Mouse (Mus musculus) neural tube, embryonic 11.5 days (tissue): ENCODE measurements around the gene 2610528J11Rik. TPM values are rescaled to one million over a fixed set of nuclear protein-coding genes. Genes with fewer than 3 reads are reported as not detected.
A peak's percentile ranks its signal among the peaks of the same experiment; 100 is the strongest.
"Not testable (repeated sequence)": the region's sequence is repeated elsewhere in the genome, so short reads cannot be mapped to it uniquely, and the experiment has no call there.

Experiments used
- ATAC-seq: fragments of 200-750 bp; cut with Nextera tagmentation; 2 replicates; pipeline ENCODE4 v1.8.0; 2017; ENCODE audit warnings: moderate number of reproducible peaks, mild to moderate bottlenecking, moderate TSS enrichment, moderate library complexity; ENCODE audit not compliant: insufficient read depth, low FRiP score, low TSS enrichment
- DNase-seq: peaks from one replicate; pipeline ENCODE4 v3.0.0-alpha.2; 2015; ENCODE audit warnings: low spot score
- H3K27ac ChIP-seq: fragments of 300-500 bp; sonication (generic); 2 replicates; pipeline ENCODE4 v1.5.1; 2014; ENCODE audit warnings: low read depth, mild to moderate bottlenecking, low read length
- H3K27me3 ChIP-seq: fragments of 300-500 bp; sonication (generic); 2 replicates; pipeline ENCODE4 v1.6.1; 2014; ENCODE audit warnings: mild to moderate bottlenecking, low read length, mixed read lengths; ENCODE audit not compliant: control insufficient read depth, insufficient read depth
- H3K36me3 ChIP-seq: fragments of 300-500 bp; sonication (generic); 2 replicates; pipeline ENCODE4 v1.6.1; 2014; ENCODE audit warnings: mild to moderate bottlenecking, low read length, moderate library complexity, mixed read lengths; ENCODE audit not compliant: control insufficient read depth, insufficient read depth
- H3K4me1 ChIP-seq: fragments of 300-500 bp; sonication (generic); 2 replicates; pipeline ENCODE4 v1.6.1; 2014; ENCODE audit warnings: low read length, mixed read lengths; ENCODE audit not compliant: control insufficient read depth, insufficient read depth
- H3K4me2 ChIP-seq: fragments of 300-500 bp; sonication (generic); 2 replicates; pipeline ENCODE4 v1.6.1; 2014; ENCODE audit warnings: low read depth, mild to moderate bottlenecking, moderate library complexity
- H3K4me3 ChIP-seq: fragments of 300-500 bp; sonication (generic); 2 replicates; pipeline ENCODE4 v1.5.1; 2014; ENCODE audit warnings: low read depth, low read length
- H3K9ac ChIP-seq: fragments of 300-500 bp; sonication (generic); 2 replicates; pipeline ENCODE4 v1.6.1; 2014; ENCODE audit warnings: mild to moderate bottlenecking, low read length
- H3K9me3 ChIP-seq: fragments of 300-500 bp; sonication (generic); 2 replicates; pipeline ENCODE4 v1.6.1; 2016; ENCODE audit warnings: low read length; ENCODE audit not compliant: control insufficient read depth
- WGBS: fragments of 180-500 bp; shearing (Covaris S2); extraction: QIAGEN DNeasy Blood & Tissue Kit; methylation state at CpG from one replicate; pipeline ENCODE4 v1.1.7; 2014; 5-methylcytosine and 5-hydroxymethylcytosine counted together
- polyA plus RNA-seq: library from polyadenylated mRNA; unstranded; fragments of >200 nt; fragmentation: Nextera tagmentation; extraction: Ambion mirVana; gene quantifications from 2 replicates; pipeline ENCODE4 v1.2.1, GENCODE M21; 2014

2610528J11Rik gene
- polyA plus RNA-seq = 0.43 and 0.74 TPM in 2 replicates

DNA sequence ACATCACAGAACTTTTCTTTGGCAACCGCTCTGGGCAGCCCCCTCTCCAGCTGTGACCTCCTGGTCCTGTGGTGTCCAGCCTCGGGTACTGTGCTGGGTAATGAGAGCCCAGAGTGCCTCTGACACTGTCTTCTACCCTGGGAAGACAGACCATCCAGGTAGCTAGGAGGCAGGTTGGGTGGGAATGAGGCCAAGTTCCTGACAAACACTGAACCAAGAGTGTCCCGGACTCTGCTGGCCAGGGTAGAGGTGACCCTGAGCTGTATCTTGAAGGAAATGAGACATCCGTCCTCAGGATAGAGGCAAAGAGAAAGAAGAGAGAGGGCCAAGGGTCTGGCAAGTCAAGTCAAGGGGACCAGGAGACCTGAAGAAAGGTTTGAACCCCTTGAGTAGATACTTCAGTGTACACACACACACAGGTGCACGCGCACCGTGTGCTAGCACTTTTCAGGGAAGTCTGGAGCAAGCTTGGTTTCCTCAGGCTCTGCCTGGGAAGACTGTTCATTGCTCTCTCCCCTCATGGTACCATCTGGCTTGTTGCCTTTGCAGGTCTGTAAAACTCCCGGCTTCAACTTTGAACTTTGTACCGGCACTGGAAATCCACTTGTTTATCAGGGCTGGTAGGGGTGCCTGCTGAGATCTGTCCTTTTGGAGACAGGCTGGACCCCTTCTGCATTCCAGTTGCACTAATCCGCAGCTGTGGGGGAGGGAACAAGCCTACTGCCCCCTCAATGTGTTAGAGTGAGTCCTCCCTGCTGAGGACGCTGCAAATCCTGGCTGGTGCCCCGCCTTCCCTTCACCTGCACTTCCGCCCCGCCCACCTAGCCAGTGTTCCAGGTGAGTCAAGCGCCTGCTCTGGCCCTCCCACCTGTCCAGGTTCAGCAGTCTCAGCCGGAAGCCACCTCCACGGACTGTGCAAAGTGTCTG is at the start of gene 2610528J11Rik:
Gene 2610528J11Rik, plus strand, starts transcription at position 592 of the 927 bp plus-strand sequence.
- Histone ChIP-seq H3K9me3 (no peaks in the 10 kb centered on the region), H3K4me3 (no peak within 1 kb of the TSS), H3K27me3 (no peaks in the 10 kb centered on the region), H3K36me3 (no peaks in the 10 kb centered on the region), H3K27ac (no peak within 1 kb of the TSS), H3K4me1 (no peaks in the 10 kb centered on the region), H3K4me2 (no peak within 1 kb of the TSS), H3K9ac (no peak within 1 kb of the TSS)
- DNase-seq = no peak
- WGBS = 40% methylated on average over 17 of the region's 17 CpGs
- no peak for ATAC-seq

DNA sequence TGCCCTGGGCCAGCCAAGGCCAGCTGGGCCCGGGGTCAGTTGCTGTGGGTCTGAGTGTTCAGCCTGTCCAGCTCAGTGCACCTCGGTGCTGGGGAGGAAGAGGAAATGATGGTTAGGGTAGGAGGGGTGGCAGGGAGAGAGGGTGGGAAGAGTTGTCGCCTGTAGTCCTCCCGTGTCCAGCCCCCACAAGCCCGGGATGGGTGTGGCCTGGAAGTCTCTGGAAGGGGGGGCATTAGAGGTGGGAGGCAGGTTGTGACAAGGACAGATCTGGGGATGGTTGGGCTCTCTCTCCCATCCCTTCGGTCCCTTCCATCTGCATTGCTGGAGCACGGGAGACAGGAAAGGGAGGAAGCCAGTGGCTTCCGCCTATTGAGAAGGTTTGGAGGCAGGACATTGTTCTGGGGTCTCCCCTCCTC is 37.1 kb upstream of the 2610528J11Rik start, which contains the start of gene Tie1:
Gene Tie1, minus strand, starts transcription at position 345 of the 416 bp plus-strand sequence.
- ATAC-seq (no peak), DNase-seq (peak; percentile 21)
- 84% methylated on average over 8 of the region's 8 CpGs for WGBS

DNA sequence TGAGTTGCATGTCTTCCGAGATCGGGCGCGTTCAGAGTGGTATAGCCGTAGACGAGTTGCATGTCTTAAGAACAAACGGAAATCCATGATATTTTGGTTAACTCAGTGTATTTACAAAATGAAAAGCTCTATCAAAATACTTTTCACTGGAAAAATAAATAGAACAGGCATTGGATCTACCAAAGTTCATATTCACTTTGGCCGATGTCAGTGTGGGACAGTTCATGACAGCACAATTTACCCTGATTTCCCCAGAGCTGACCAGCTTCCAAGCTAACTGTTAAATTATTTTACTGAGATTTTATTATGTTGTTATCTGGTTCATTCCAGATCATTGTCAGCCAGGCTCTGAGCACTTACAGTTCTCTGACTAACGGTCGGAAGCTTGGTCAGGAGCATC is 36.3 kb upstream of the 2610528J11Rik start:
- ATAC-seq (no peak), DNase-seq (no peak)
- Histone ChIP-seq H3K27me3 (no peaks in the 10 kb centered on the region), H3K4me1 (no peaks in the 10 kb centered on the region), H3K27ac (no peak overlapping the region), H3K9ac (no peak overlapping the region), H3K9me3 (no peaks in the 10 kb centered on the region), H3K36me3 (no peaks in the 10 kb centered on the region), H3K4me3 (no peak overlapping the region), H3K4me2 (no peak overlapping the region)
- 94% methylated on average over 10 of the region's 10 CpGs for WGBS

More for the DNA sequence above, 37.1 kb upstream of the 2610528J11Rik start, which contains the start of gene Tie1:
- H3K27me3 ChIP-seq = no peaks in the 10 kb centered on the region
- H3K4me2 ChIP-seq = no peak within 1 kb of the TSS
- no peaks in the 10 kb centered on the region for H3K9me3 ChIP-seq
- no peak within 1 kb of the TSS for H3K4me3 ChIP-seq
- H3K9ac ChIP-seq = no peak within 1 kb of the TSS
- H3K4me1 ChIP-seq = no peaks in the 10 kb centered on the region
- no peaks in the 10 kb centered on the region for H3K36me3 ChIP-seq
- H3K27ac ChIP-seq = no peak within 1 kb of the TSS

DNA sequence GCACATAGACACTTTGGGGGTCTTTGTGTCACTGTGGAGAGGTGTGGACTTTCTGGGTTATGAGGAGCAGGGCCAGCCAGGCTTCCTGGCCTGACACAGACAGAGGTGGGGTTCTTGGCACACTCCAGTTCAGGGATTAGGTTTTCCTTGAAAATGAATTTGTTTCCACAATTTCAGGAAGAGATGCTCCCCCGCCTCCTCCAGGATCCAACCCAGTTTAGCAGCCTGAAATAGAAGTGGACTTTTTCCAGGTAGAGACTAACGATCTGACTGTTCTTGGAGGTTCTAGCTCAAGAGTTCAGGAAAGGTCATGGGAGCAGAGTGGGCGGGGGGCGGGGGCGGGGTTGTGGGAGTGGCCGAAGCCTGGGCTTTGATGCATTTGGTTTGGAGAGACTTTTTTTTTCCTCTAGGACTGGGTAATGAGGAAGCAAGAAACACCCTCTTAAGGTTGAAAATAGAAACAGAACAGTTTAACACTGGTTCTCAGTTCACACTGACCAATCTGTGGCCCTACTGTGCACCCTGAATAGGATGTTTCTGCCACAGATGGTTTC is 26.6 kb upstream of the 2610528J11Rik start:
- no peak overlapping the region for H3K4me2 ChIP-seq
- no peaks in the 10 kb centered on the region for H3K27me3 ChIP-seq
- ATAC-seq = no peak
- no peaks in the 10 kb centered on the region for H3K9me3 ChIP-seq
- H3K4me1 ChIP-seq = no peaks in the 10 kb centered on the region
- 48% methylated on average over 6 of the region's 6 CpGs for WGBS
- no peak for DNase-seq
- no peak overlapping the region for H3K27ac ChIP-seq
- H3K9ac ChIP-seq = no peak overlapping the region
- H3K4me3 ChIP-seq = no peak overlapping the region
- H3K36me3 ChIP-seq = no peaks in the 10 kb centered on the region

DNA sequence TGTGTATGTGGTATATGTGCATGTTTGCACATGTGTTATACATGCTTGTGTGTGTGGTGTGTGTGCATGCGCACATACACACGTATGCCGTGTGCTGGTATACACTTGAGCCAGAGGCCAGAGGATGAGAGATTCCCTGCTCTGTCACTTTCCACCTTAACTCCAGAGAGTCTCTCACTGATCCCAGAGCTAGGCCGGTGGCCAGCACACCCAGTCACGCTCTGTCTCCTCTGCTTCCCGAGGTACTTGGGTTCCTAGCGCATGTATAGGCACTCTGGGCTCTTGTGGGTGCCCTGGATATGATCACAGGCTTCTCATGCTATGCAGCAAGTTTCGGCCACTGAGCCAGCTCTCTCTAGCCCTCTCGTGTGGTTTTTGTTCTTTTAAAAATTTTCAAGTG is 26.0 kb upstream of the 2610528J11Rik start:
- 67% methylated on average over 9 of the region's 9 CpGs for WGBS

DNA sequence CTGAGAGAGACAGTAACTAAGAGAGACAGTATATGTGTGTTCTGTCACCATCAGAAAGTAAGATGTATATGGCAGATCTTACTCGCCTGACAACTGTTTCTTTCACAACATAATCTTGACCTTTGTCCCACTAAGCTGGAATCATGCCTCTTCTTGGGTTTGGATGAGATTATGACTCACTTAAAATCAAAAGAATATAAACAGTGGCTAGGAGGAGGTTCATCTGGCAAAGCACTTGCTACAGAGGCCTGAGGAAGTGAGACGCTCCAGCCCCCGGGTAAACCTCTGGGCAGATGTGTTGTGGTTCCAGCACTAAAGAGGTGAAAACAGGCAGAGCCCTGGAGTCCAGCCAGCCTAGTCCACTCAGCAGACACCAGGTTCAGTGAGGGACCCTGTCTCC is 21.2 kb upstream of the 2610528J11Rik start:
- no peaks in the 10 kb centered on the region for H3K4me1 ChIP-seq
- 72% methylated on average over 3 of the region's 3 CpGs for WGBS

More for the DNA sequence above, 26.0 kb upstream of the 2610528J11Rik start:
- Histone ChIP-seq H3K36me3 (no peaks in the 10 kb centered on the region), H3K27ac (no peak overlapping the region), H3K9ac (no peak overlapping the region), H3K9me3 (no peaks in the 10 kb centered on the region), H3K4me2 (no peak overlapping the region), H3K4me1 (no peaks in the 10 kb centered on the region), H3K4me3 (no peak overlapping the region), H3K27me3 (no peaks in the 10 kb centered on the region)
- DNase-seq (no peak), ATAC-seq (no peak)

DNA sequence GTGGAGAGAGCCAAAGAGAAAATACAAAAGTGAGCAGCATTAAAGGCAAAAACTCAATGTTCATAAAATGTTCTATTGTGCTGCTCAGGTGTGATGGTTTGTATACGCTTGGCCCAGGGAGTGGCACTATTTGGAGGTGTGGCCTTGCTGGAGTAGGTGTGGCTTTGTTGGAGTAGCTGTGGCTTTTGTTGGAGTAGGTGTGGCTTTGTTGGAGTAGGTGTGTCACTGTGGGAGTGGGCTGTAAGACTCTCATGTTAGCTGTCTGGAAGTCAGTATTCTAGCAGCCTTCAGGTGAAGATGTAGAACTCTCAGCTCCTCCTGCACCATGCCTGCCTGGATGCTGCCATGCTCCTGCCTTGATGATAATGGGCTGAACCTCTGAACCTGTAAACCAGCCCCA is 19.6 kb upstream of the 2610528J11Rik start:
- H3K4me1 ChIP-seq, H3K9me3 ChIP-seq, H3K9ac ChIP-seq, H3K27ac ChIP-seq, H3K4me3 ChIP-seq, H3K36me3 ChIP-seq, DNase-seq, H3K27me3 ChIP-seq, ATAC-seq, H3K4me2 ChIP-seq: not testable (repeated sequence)
- 85% methylated on average over 1 of the region's 1 CpGs for WGBS

More for the DNA sequence above, 21.2 kb upstream of the 2610528J11Rik start:
- no peak overlapping the region for H3K4me2 ChIP-seq
- ATAC-seq (no peak), DNase-seq (no peak)
- H3K27me3 ChIP-seq = no peaks in the 10 kb centered on the region
- H3K27ac ChIP-seq = no peak overlapping the region
- no peak overlapping the region for H3K9ac ChIP-seq
- H3K4me3 ChIP-seq = no peak overlapping the region
- no peaks in the 10 kb centered on the region for H3K9me3 ChIP-seq
- no peaks in the 10 kb centered on the region for H3K36me3 ChIP-seq

DNA sequence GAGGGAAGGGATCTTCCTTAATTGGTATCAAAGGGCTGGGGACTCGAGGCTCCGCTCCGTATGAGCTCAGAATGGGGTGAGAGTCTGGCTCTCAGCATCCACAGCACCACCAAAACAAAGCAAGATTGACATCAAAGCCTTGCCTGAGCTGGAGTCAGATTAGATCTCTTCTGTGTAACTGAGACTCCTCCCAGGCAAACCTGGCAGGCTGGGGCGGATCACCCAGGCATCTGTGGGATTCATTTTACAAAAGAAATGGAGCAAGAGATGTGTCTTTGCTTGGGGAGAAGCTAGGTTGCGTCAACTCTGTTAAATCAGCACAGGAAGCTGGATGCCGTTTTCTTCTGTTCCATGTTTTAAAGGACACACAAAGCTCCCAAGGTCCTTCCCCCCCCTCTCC is 17.7 kb upstream of the 2610528J11Rik start:
- Histone ChIP-seq H3K9ac (no peak overlapping the region), H3K4me3 (no peak overlapping the region), H3K27ac (no peak overlapping the region), H3K9me3 (no peaks in the 10 kb centered on the region), H3K36me3 (no peaks in the 10 kb centered on the region), H3K27me3 (no peaks in the 10 kb centered on the region), H3K4me1 (no peaks in the 10 kb centered on the region), H3K4me2 (no peak overlapping the region)
- ATAC-seq (no peak), DNase-seq (no peak)
- 23% methylated on average over 6 of the region's 6 CpGs for WGBS
